Mouse (Mus musculus) CH12.LX (cell line): ENCODE measurements around the gene CK137956.

ENCODE experiments used
- CTCF ChIP-seq, 2 experiments: IDR thresholded peaks in 1 of 2; conservative IDR thresholded peaks in 1 of 2; 2 replicates each; pipeline ENCODE4 v1.5.1; 2011 to 2012; ENCODE audit warnings: low read depth in 2 of 2, low read length in 2 of 2, improper control_type of control experiment in 1 of 2, inconsistent platforms in 1 of 2, mild to moderate bottlenecking in 1 of 2, moderate library complexity in 1 of 2
- EP300 ChIP-seq: IDR thresholded peaks from 2 replicates; pipeline ENCODE4 v1.6.1; 2011; ENCODE audit warnings: low read length, improper control_type of control experiment
- MAFK ChIP-seq: IDR thresholded peaks from 2 replicates; pipeline ENCODE4 v1.6.1; 2011; ENCODE audit warnings: low read length, improper control_type of control experiment; ENCODE audit not compliant: insufficient replicate concordance
- POLR2A ChIP-seq: IDR thresholded peaks from 2 replicates; pipeline ENCODE4 v1.6.1; 2011; ENCODE audit warnings: low read depth, mild to moderate bottlenecking, improper control_type of control experiment, low read length
- RAD21 ChIP-seq: IDR thresholded peaks from 2 replicates; pipeline ENCODE4 v1.6.1; 2011; ENCODE audit warnings: low read depth, mild to moderate bottlenecking, low read length, improper control_type of control experiment, moderate library complexity

DNA sequence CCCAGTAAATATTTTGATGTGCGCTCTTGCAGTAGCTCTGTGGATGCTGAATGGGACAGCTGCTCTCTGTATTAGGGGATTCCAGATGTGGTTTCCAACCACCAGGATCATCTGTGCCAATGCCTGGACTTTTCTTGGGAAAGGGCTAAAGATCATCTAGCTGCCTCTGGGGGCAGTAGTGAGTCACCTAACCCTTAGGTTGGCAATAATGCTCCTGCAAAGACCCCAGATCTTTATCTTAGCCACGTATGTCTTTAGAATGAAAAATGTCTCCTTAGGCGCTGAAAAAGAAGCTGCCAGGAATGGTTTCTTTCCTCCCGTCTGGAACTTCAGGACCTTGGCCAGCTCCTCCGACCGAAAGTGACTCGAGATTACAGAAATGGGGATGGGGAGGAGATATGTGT is 731 bp downstream of the CK137956 start:
- TF ChIP-seq POLR2A (no peak), RAD21 (no peak), EP300 (no peak), CTCF (conservative IDR thresholded peaks at IDR 0.05 in 1 of 2, IDR thresholded peaks at IDR 0.05 in 1 of 2; ENCODE audit: low read depth in 2 of 2, low read length in 2 of 2) (no peak), MAFK (no peak)
